Mouse (Mus musculus) megakaryocyte progenitor cell, adult 5-6 weeks (primary cell): Measurements from ENCODE around the gene Krtap24-1. TPM values are rescaled to one million over a fixed set of nuclear protein-coding genes. Genes with fewer than 3 reads are reported as not detected.

Experiments used
- ATAC-seq: replicated peaks from 2 replicates; pipeline ENCODE4 v1.8.0; 2016; ENCODE audit warnings: mild to moderate bottlenecking, moderate TSS enrichment, inconsistent platforms; ENCODE audit not compliant: poor library complexity
- total RNA-seq, 2 experiments: library from RNA; stranded (forward) in 1 of 2; stranded (reverse) in 1 of 2; fragments of 157-497, 149-512 nt in 1 of 2; fragments of 200-1000 nt in 1 of 2; gene quantifications; 2 replicates each; pipeline versions ENCODE4 v1.2.3 to v1.2.4; 2015 to 2017

Gene Krtap24-1
- total RNA-seq, 2 experiments from 2014 or later = not detected

DNA sequence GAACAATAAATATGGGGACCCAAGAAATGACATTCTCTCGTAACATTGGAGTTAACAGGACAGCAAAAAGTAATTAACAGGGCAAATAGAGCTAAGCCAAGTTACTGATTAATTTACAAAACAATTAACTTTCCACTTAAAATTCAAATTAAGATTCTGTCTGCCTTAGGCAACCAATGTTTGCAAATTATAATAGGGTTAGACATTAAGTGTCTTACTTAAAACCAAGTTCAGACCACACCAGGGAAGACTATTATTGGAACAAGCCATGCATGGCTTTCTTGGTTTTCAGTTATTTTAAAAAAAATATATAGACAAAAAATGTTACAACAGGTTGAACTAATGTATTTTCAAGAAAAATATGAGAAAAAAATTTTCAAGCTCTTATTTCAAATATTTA, 43.0 kb downstream of the Krtap24-1 start:
- no peak for ATAC-seq

DNA sequence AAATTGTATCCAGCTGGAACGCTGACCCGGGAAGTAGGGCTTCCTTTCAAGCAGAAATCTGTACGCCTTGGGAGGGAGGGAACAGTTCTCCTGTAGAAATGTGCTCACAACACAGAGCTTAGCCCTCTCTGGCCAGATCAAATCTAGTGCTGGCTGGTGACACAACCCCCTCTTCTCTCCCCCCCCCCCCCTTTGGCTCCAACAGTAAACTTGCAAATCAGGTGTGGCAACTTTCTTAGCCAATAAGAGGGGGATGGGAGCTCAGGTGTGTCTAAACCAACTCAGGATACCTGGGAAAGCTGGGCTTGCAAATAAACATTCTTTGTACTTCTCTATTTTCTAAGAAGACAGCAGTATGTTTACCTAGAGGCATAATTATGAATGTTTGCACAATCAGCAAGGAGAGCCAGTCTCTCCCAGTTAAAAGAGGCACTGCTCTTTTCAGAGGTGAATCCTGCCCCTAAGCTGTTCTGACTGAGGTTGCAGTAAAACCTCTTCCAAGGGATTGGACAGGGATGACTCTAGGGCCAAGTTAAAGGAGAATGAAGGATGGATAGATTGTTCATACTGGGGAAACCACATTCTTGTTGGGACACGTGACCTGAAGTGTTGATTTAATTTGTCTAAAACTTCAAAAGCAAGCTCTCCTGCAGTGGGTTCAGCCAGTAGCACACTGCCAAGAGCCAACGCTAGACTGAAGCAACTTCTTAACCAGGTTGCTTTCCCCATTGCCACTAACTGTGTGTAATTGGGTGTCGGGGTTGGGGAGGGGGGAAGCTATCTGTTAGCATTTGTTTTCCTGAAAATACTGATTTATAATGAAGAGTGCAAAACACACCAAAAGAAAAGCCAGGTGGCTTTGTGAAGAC, 48.8 kb downstream of the Krtap24-1 start, which contains the start of gene Cldn8:
TSS of gene Cldn8 (minus strand) at position 139 of the 869 bp plus-strand sequence.
- ATAC-seq = no peak

- no peak for ATAC-seq
Observed at GRCm38 (mm10) chr16:88561617-88562164, 50.4 kb downstream of the Krtap24-1 start.

Other genes starting within 250 kb of the Krtap24-1 start
- not detected in 2 replicates for gene Cldn17, start 105.3 kb downstream of the Krtap24-1 start, total RNA-seq (2015)
- not detected in 2 replicates for gene Cldn17, start 105.3 kb downstream of the Krtap24-1 start, total RNA-seq (2017)
- not detected in 2 replicates for gene Cldn8, start 49.1 kb downstream of the Krtap24-1 start, total RNA-seq (2015)
- not detected in 2 replicates for gene Cldn8, start 49.1 kb downstream of the Krtap24-1 start, total RNA-seq (2017)
- gene 2310079G19Rik, start 15.4 kb upstream of the Krtap24-1 start, total RNA-seq (2015) = not detected in 2 replicates
- not detected in 2 replicates for gene 2310079G19Rik, start 15.4 kb upstream of the Krtap24-1 start, total RNA-seq (2017)
- gene Krtap26-1, start 35.5 kb upstream of the Krtap24-1 start, total RNA-seq (2015) = not detected in 2 replicates
- not detected in 2 replicates for gene Krtap26-1, start 35.5 kb upstream of the Krtap24-1 start, total RNA-seq (2017)
- not detected in 2 replicates for gene Krtap27-1, start 59.4 kb upstream of the Krtap24-1 start, total RNA-seq (2015)
- gene Krtap27-1, start 59.4 kb upstream of the Krtap24-1 start, total RNA-seq (2017) = not detected in 2 replicates
- not detected in 2 replicates for gene 2310061N02Rik, start 95.7 kb upstream of the Krtap24-1 start, total RNA-seq (2015)
- gene 2310061N02Rik, start 95.7 kb upstream of the Krtap24-1 start, total RNA-seq (2017) = not detected in 2 replicates
- gene Krtap13-1, start 116.6 kb upstream of the Krtap24-1 start, total RNA-seq (2015) = not detected in 2 replicates
- gene Krtap13-1, start 116.6 kb upstream of the Krtap24-1 start, total RNA-seq (2017) = not detected in 2 replicates
- not detected in 2 replicates for gene Krtap13, start 139.4 kb upstream of the Krtap24-1 start, total RNA-seq (2015)
- not detected in 2 replicates for gene Krtap13, start 139.4 kb upstream of the Krtap24-1 start, total RNA-seq (2017)
- not detected in 2 replicates for gene 2310034C09Rik, start 146.6 kb upstream of the Krtap24-1 start, total RNA-seq (2015)
- not detected in 2 replicates for gene 2310034C09Rik, start 146.6 kb upstream of the Krtap24-1 start, total RNA-seq (2017)
- gene 2310057N15Rik, start 161.9 kb upstream of the Krtap24-1 start, total RNA-seq (2015) = not detected in 2 replicates
- gene 2310057N15Rik, start 161.9 kb upstream of the Krtap24-1 start, total RNA-seq (2017) = not detected in 2 replicates
- not detected in 2 replicates for gene Gm5965, start 165.6 kb upstream of the Krtap24-1 start, total RNA-seq (2015)
- not detected in 2 replicates for gene Gm5965, start 165.6 kb upstream of the Krtap24-1 start, total RNA-seq (2017)
- not detected in 2 replicates for gene Gm20741, start 199.9 kb upstream of the Krtap24-1 start, total RNA-seq (2015)
- not detected in 2 replicates for gene Gm20741, start 199.9 kb upstream of the Krtap24-1 start, total RNA-seq (2017)
- gene Krtap15, start 207.9 kb upstream of the Krtap24-1 start, total RNA-seq (2015) = not detected in 2 replicates
- gene Krtap15, start 207.9 kb upstream of the Krtap24-1 start, total RNA-seq (2017) = not detected in 2 replicates
- not detected in 2 replicates for gene Krtap14, start 213.9 kb upstream of the Krtap24-1 start, total RNA-seq (2015)
- not detected in 2 replicates for gene Krtap14, start 213.9 kb upstream of the Krtap24-1 start, total RNA-seq (2017)